ENCODE assay signal across 28 mouse cellular contexts in the genomic region with DNA sequence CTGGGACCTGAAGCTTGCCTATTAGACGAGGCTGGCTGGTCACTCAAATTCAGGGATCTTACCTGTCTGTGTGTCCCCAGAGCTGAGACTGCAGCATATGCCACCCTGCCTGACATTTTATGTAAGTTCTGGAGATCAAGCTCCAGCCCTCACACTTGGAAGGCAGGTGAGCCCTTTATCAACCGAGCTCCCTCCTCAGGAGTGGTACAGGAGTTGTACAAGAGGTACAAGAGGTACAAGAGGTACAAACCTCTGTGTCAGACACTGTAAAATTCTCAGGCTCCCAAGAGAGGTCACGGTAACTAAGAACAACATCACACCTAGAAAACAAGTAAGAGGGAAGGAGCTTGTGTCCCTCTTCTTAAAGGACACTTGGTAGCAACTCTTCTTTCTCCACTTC.
"Had no signal": no experiment of that assay in that cellular context is flagged by ENCODE, and none has a peak within 500 bp of the region (broad histone marks: within the 10 kb centered on the region; RNA-seq: fewer than 3 reads in every experiment).

No protein-coding gene starts in this region.

- H3K27me3 ChIP-seq: embryonic facial prominence, embryonic 12.5 days; embryonic facial prominence, embryonic 13.5 days; embryonic facial prominence, embryonic 15.5 days; forebrain, embryonic 12.5 days; forebrain, embryonic 13.5 days; forebrain, embryonic 15.5 days had no signal

- H3K4me3 ChIP-seq: embryonic facial prominence, embryonic 10.5 days; embryonic facial prominence, embryonic 12.5 days; embryonic facial prominence, embryonic 13.5 days; embryonic facial prominence, embryonic 15.5 days; erythroblast, embryonic 14.5 days; forebrain, embryonic 10.5 days; forebrain, embryonic 12.5 days; forebrain, embryonic 13.5 days; forebrain, embryonic 15.5 days; gastrocnemius, adult 2 months had no signal

- H3K4me1 ChIP-seq: embryonic facial prominence, embryonic 12.5 days; embryonic facial prominence, embryonic 13.5 days; embryonic facial prominence, embryonic 15.5 days; forebrain, embryonic 15.5 days had no signal

- H3K9me3 ChIP-seq: embryonic facial prominence, embryonic 10.5 days; embryonic facial prominence, embryonic 12.5 days; embryonic facial prominence, embryonic 13.5 days; embryonic facial prominence, embryonic 15.5 days; forebrain, embryonic 10.5 days; forebrain, embryonic 12.5 days; forebrain, embryonic 13.5 days; forebrain, embryonic 15.5 days had no signal

- ATAC-seq: forebrain, embryonic 13.5 days; forebrain, embryonic 14.5 days; forebrain, embryonic 15.5 days; forebrain, embryonic 16.5 days; forebrain, postnatal 0 days had no signal

- H3K27ac ChIP-seq: embryonic facial prominence, embryonic 10.5 days; embryonic facial prominence, embryonic 12.5 days; embryonic facial prominence, embryonic 13.5 days; embryonic facial prominence, embryonic 15.5 days; forebrain, embryonic 10.5 days; forebrain, embryonic 12.5 days; forebrain, embryonic 13.5 days; forebrain, embryonic 15.5 days; gastrocnemius, adult 2 months had no signal

- H3K4me2 ChIP-seq: embryonic facial prominence, embryonic 12.5 days; embryonic facial prominence, embryonic 13.5 days; embryonic facial prominence, embryonic 15.5 days; forebrain, embryonic 12.5 days; forebrain, embryonic 13.5 days; forebrain, embryonic 15.5 days had no signal

- DNase-seq: cerebellum, adult 18-20 months; cerebellum, adult 2 months; cerebellum, adult 8-10 months; cerebellum, adult 9-10 months; cerebellum, adult 9-11 months; cerebellum, postnatal 10 days; cerebellum, postnatal 14 days; cerebellum, postnatal 25 days; cerebellum, postnatal 36 days; embryo, embryonic 11 days; forebrain, postnatal 0 days; gastrocnemius, adult 2 months; gastrocnemius, postnatal 10 days; gastrocnemius, postnatal 14 days; gastrocnemius, postnatal 25 days; gastrocnemius, postnatal 36 days; heart, adult 11 months had no signal

- H3K9ac ChIP-seq: embryonic facial prominence, embryonic 12.5 days; embryonic facial prominence, embryonic 13.5 days; embryonic facial prominence, embryonic 15.5 days; forebrain, embryonic 12.5 days; forebrain, embryonic 13.5 days; forebrain, embryonic 15.5 days; forebrain, postnatal 0 days had no signal
